In the genomic region with DNA sequence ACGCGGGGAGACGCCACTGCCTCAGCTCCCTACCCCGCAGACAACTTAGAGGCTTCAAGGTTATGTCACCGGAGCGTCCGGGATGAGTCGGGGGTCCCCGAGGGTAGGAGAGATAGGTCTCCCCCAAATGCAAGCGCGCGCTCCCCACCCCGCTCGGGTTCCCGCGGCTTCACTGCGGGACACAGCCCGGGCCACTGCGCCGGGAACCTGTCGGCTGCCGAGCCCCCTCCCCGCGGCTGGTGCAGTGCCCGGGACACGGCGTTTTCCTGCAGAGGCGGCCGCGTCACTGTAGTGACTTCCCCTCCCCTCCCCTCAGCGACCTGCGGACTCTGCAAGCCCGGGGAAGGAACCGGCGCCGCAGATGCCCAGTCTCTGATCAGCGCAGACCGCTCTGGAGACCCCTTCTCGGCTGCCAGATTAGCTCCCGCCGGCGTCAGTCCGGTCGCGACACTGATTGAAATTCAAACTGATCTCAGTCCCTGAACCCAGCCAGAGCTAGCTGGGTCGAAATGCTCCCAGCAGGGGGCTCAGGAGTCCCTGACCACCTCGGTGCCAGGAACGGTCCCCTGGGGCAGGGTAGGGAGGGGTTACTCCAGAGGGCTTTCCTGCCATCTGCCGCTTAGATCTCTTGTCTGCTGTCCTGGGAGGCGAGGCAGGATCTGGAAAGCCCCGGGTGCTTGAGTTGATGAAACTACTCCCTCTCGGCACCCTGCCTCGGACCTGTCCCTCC, we compare ENCODE assay signal across 8 mouse cellular contexts. TPM values are rescaled to one million over a fixed set of nuclear protein-coding genes. Genes with fewer than 3 reads are reported as not detected.
DNase-seq lines count a peak whose midpoint lies in the region; ATAC-seq and TF ChIP-seq lines count a peak whose summit lies in the region.

No protein-coding gene starts in this region.

- H3K27ac ChIP-seq in ES-E14 (ENCODE audit: insufficient read depth, low read depth, low read length, poor library complexity, severe bottlenecking), result no peak overlapping the region
- no peak overlapping the region for H3K27ac ChIP-seq in embryonic fibroblast, embryonic 13.5 days (ENCODE audit: insufficient read depth, low read length)
- H3K27ac ChIP-seq in heart, postnatal 0 days (ENCODE audit: low read depth), result no peak overlapping the region

- ATAC-seq in heart, postnatal 0 days (ENCODE audit: insufficient read depth, low read depth), result peak; percentile 51
- ATAC-seq in erythroid progenitor cell, adult 5-6 weeks (replicated peaks; ENCODE audit: low FRiP score, poor library complexity, severe bottlenecking), result no peak

- TF ChIP-seq POLR2A in embryonic fibroblast, embryonic 13.5 days (IDR thresholded peaks at IDR 0.05; ENCODE audit: low read depth, low read length), result no peak

- TF ChIP-seq CTCF in embryonic fibroblast, embryonic 13.5 days (IDR thresholded peaks at IDR 0.05; ENCODE audit: borderline replicate concordance, insufficient read depth, low read length), result no peak
- TF ChIP-seq CTCF in heart, postnatal 0 days (IDR thresholded peaks at IDR 0.05; ENCODE audit: low read depth), result 0 out of 2 replicates have a peak, but pooled peaks have one; percentile 20

- TF ChIP-seq EP300 in heart, postnatal 0 days (IDR thresholded peaks at IDR 0.05; ENCODE audit: low read depth), result no peak

- peak overlapping the region; percentile 75 for H3K4me2 ChIP-seq in heart, postnatal 0 days (ENCODE audit: low read depth, low read length)

- peak overlapping the region; percentile 62 to 64 for H3K4me3 ChIP-seq in ES-E14 (ENCODE audit: insufficient read depth in 1 of 2, low read depth in 1 of 2, low read length in 2 of 2, poor library complexity in 1 of 2, severe bottlenecking in 1 of 2)
- peak overlapping the region; percentile 31 for H3K4me3 ChIP-seq in embryonic fibroblast, embryonic 13.5 days (ENCODE audit: insufficient read depth, low read length)
- peak overlapping the region; percentile 52 for H3K4me3 ChIP-seq in heart, postnatal 0 days (ENCODE audit: low read depth, low read length)

- peak overlapping the region; percentile 34 for H3K9ac ChIP-seq in ES-E14 (ENCODE audit: insufficient read depth, low read depth, low read length, poor library complexity, severe bottlenecking)
- H3K9ac ChIP-seq in heart, postnatal 0 days (replicated peaks; ENCODE audit: low read depth, low read length), result peak overlapping the region; percentile 24; the same call in 1 of the 2 replicates

- peaks cover 56% of the 10 kb centered on the region for H3K27me3 ChIP-seq in heart, postnatal 0 days (ENCODE audit: control insufficient read depth, insufficient read depth, low read length)

- H3K9me3 ChIP-seq in ES-E14 (ENCODE audit: control insufficient read depth, insufficient read depth, low read depth, low read length), result no peaks in the 10 kb centered on the region
- H3K9me3 ChIP-seq in heart, postnatal 0 days (replicated peaks; ENCODE audit: control insufficient read depth, low read length), result no peaks in the 10 kb centered on the region

- in situ Hi-C loops in ES-E14 (cut with MboI; ENCODE audit: low sequenced_read_pairs in 2 of 2, unreplicated experiment in 2 of 2), result no loop called here

- peaks cover 0 to 6% of the 10 kb centered on the region in 2 experiments; a peak in 2 of 4 replicates for H3K4me1 ChIP-seq in ES-E14 (ENCODE audit: control insufficient read depth in 2 of 2, insufficient read depth in 2 of 2, low read length in 2 of 2, poor library complexity in 1 of 2)
- H3K4me1 ChIP-seq in embryonic fibroblast, embryonic 13.5 days (ENCODE audit: control insufficient read depth, insufficient read depth, low read length), result 0 out of 2 replicates have a peak, but pooled peaks cover 2% of the 10 kb centered on the region
- peaks cover 6% of the 10 kb centered on the region; the same call in 1 of the 2 replicates for H3K4me1 ChIP-seq in heart, postnatal 0 days (ENCODE audit: control insufficient read depth, insufficient read depth)

- WGBS in heart, postnatal 0 days, result under 1% methylated on average over 34 of the region's 53 CpGs

- no peaks in the 10 kb centered on the region for H3K36me3 ChIP-seq in ES-E14 (ENCODE audit: control insufficient read depth, insufficient read depth, low read length, poor library complexity, severe bottlenecking)
- H3K36me3 ChIP-seq in heart, postnatal 0 days (replicated peaks; ENCODE audit: control insufficient read depth, insufficient read depth, low read length), result no peaks in the 10 kb centered on the region

- DNase-seq in ES-E14 (ENCODE audit: low read depth, low spot score), result no peak
- DNase-seq in adrenal gland, postnatal 25 days, result peak; percentile 52
- peak; percentile 21 for DNase-seq in heart, postnatal 0 days (ENCODE audit: low spot score)
- peak; percentile 17 to 59 for DNase-seq in kidney, postnatal 36 days
- DNase-seq in lung, postnatal 4 days, result peak; percentile 58 to 64
- DNase-seq in right cerebral cortex, postnatal 25 days, result peak; percentile 47

TF ChIP-seq in ES-E14, 5 proteins besides CTCF, POLR2A, EP300 and RAD21:
- TF ChIP-seq CHD2 (IDR thresholded peaks at IDR 0.05; ENCODE audit: low read depth, low read length) (no peak), ZNF384 (IDR thresholded peaks at IDR 0.05; ENCODE audit: low read depth, low read length) (no peak), ZC3H11A (IDR thresholded peaks at IDR 0.05; ENCODE audit: borderline replicate concordance, low read depth, low read length) (no peak), HCFC1 (IDR thresholded peaks at IDR 0.05; ENCODE audit: borderline replicate concordance, insufficient read depth, low read length) (no peak), MAFK (IDR thresholded peaks at IDR 0.05; ENCODE audit: insufficient read depth, low read depth, low read length) (no peak)

RNA-seq across cellular contexts. Expression of a gene that starts 0.8 kb away (rescaled TPM):
- total RNA-seq in ES-E14 (2012; rRNA removed), result 1.3 and 2.0 TPM in 2 replicates
- total RNA-seq in adrenal gland, postnatal 25 days (2021), result 3.3 and 3.8 TPM in 2 replicates
- polyA plus RNA-seq in embryonic fibroblast, embryonic 13.5 days (2011; ENCODE audit: insufficient read length, low read depth, missing spikeins), result 1.3 and 1.8 TPM in 2 replicates
- total RNA-seq in heart, postnatal 0 days (2014; rRNA removed; ENCODE audit: low replicate concordance), result 0.66 and 2.1 TPM in 2 replicates
- 0.38 and 0.75 TPM in 2 replicates for polyA plus RNA-seq in heart, postnatal 0 days (2015; fragmentation: Nextera tagmentation; extraction: Ambion mirVana)
- total RNA-seq in erythroid progenitor cell, adult 5-6 weeks (2015; ENCODE audit: low replicate concordance), result not detected in 2 replicates
- not detected in 2 replicates for total RNA-seq in erythroid progenitor cell, adult 5-6 weeks (2017; ENCODE audit: low replicate concordance)
